Mouse (Mus musculus) lung, embryonic 14.5 days (tissue): ENCODE data around the gene 4930544D05Rik. TPM values are rescaled to one million over a fixed set of nuclear protein-coding genes. Genes with fewer than 3 reads are reported as not detected.

Experiments
- ATAC-seq: fragments of 200-750 bp; cut with Nextera tagmentation; 2 replicates; pipeline ENCODE4 v1.8.0; 2017; ENCODE audit warnings: mild to moderate bottlenecking, moderate TSS enrichment, moderate library complexity; ENCODE audit not compliant: insufficient read depth
- DNase-seq: peaks from one replicate; pipeline ENCODE4 v3.0.0-alpha.2; 2015
- H3K27ac ChIP-seq: fragments of 300-500 bp; sonication (generic); 2 replicates; pipeline ENCODE4 v1.5.1; 2014; ENCODE audit warnings: low read depth, mild to moderate bottlenecking, moderate library complexity
- H3K27me3 ChIP-seq: fragments of 300-500 bp; sonication (generic); 2 replicates; pipeline ENCODE4 v1.6.1; 2014; ENCODE audit warnings: low read length, control low read depth; ENCODE audit not compliant: insufficient read depth
- H3K36me3 ChIP-seq: fragments of 300-500 bp; sonication (generic); 2 replicates; pipeline ENCODE4 v1.6.1; 2014; ENCODE audit warnings: control low read depth; ENCODE audit not compliant: insufficient read depth
- H3K4me1 ChIP-seq: fragments of 300-500 bp; sonication (generic); 2 replicates; pipeline ENCODE4 v1.6.1; 2014; ENCODE audit warnings: antibody characterized with exemption, control low read depth; ENCODE audit not compliant: insufficient read depth
- H3K4me2 ChIP-seq: fragments of 300-500 bp; sonication (generic); 2 replicates; pipeline ENCODE4 v1.6.1; 2014; ENCODE audit warnings: mild to moderate bottlenecking
- H3K4me3 ChIP-seq: fragments of 300-500 bp; sonication (generic); 2 replicates; pipeline ENCODE4 v1.5.1; 2014; ENCODE audit warnings: low read depth, low read length
- H3K9ac ChIP-seq: fragments of 300-500 bp; sonication (generic); 2 replicates; pipeline ENCODE4 v1.6.1; 2014
- H3K9me3 ChIP-seq: fragments of 300-500 bp; sonication (generic); 2 replicates; pipeline ENCODE4 v1.6.1; 2016; ENCODE audit warnings: low read depth, low read length, control low read depth
- CTCF ChIP-seq: IDR thresholded peaks from 2 replicates; pipeline ENCODE4 v1.5.1; 2016; ENCODE audit warnings: antibody characterized with exemption, low read depth
- WGBS: fragments of 180-500 bp; shearing (Covaris S2); extraction: QIAGEN DNeasy Blood & Tissue Kit; methylation state at CpG from one replicate; pipeline ENCODE4 v1.1.7; 2014; 5-methylcytosine and 5-hydroxymethylcytosine counted together
- polyA plus RNA-seq: library from polyadenylated mRNA; unstranded; fragments of >200 nt; fragmentation: Nextera tagmentation; extraction: Ambion mirVana; gene quantifications from 2 replicates; pipeline ENCODE4 v1.2.1, GENCODE M21; 2014

The 4930544D05Rik gene
- polyA plus RNA-seq, 1 experiment from 2014 or later, result not detected

- peak overlapping the region; percentile 97 for H3K4me2 ChIP-seq
- WGBS, result under 1% methylated on average over 61 of the region's 61 CpGs
- peak overlapping the region; percentile 97 for H3K9ac ChIP-seq
- ATAC-seq (peak; percentile 40; the same call in 1 of the 2 replicates), DNase-seq (peak; percentile 77)
- TF ChIP-seq CTCF, result no peak
- H3K4me3 ChIP-seq, result peak overlapping the region; percentile 100
- H3K27me3 ChIP-seq, result no peaks in the 10 kb centered on the region
- peaks cover 26% of the 10 kb centered on the region for H3K4me1 ChIP-seq
- peaks cover 34% of the 10 kb centered on the region for H3K36me3 ChIP-seq
- no peaks in the 10 kb centered on the region for H3K9me3 ChIP-seq
- peak overlapping the region; percentile 99 for H3K27ac ChIP-seq
Observed at GRCm38 (mm10) chr11:70655571-70656455, 40.2 kb downstream of the 4930544D05Rik start.

GRCm38 (mm10) chr11:70656456-70656927 lies 40.8 kb downstream of the 4930544D05Rik start:
- Histone ChIP-seq H3K36me3 (peaks cover 34% of the 10 kb centered on the region), H3K9ac (peak overlapping the region; percentile 97), H3K4me3 (peak overlapping the region; percentile 100), H3K9me3 (no peaks in the 10 kb centered on the region), H3K27ac (peak overlapping the region; percentile 99), H3K4me2 (peak overlapping the region; percentile 97), H3K4me1 (peaks cover 26% of the 10 kb centered on the region), H3K27me3 (no peaks in the 10 kb centered on the region)
- no peak for TF ChIP-seq CTCF
- WGBS, result 5% methylated on average over 16 of the region's 16 CpGs
- DNase-seq (peak; percentile 75), ATAC-seq (peak; percentile 1; the same call in 1 of the 2 replicates)

GRCm38 (mm10) chr11:70656964-70657363 lies 41.3 kb downstream of the 4930544D05Rik start, which contains the start of gene Eno3:
TSS of gene Eno3 (plus strand) at chr11:70657202.
- Histone ChIP-seq H3K4me2 (peak within 1 kb of the TSS; percentile 97), H3K4me3 (peak within 1 kb of the TSS; percentile 100), H3K9ac (peak within 1 kb of the TSS; percentile 97), H3K4me1 (peaks cover 24% of the 10 kb centered on the region), H3K9me3 (no peaks in the 10 kb centered on the region), H3K36me3 (peaks cover 33% of the 10 kb centered on the region), H3K27ac (peak within 1 kb of the TSS; percentile 99), H3K27me3 (no peaks in the 10 kb centered on the region)
- no peak for ATAC-seq
- 4% methylated on average over 3 of the region's 3 CpGs for WGBS
- no peak for TF ChIP-seq CTCF
- peak; percentile 55 for DNase-seq

- DNase-seq (no peak), ATAC-seq (no peak)
- no peak for TF ChIP-seq CTCF
- Histone ChIP-seq H3K9ac (peak overlapping the region; percentile 97; the same call in 1 of the 2 replicates), H3K4me2 (peak overlapping the region; percentile 97), H3K27ac (peak overlapping the region; percentile 83), H3K4me3 (no peak overlapping the region; the same call in 1 of the 2 replicates), H3K4me1 (peaks cover 22% of the 10 kb centered on the region), H3K36me3 (peaks cover 33% of the 10 kb centered on the region), H3K9me3 (no peaks in the 10 kb centered on the region), H3K27me3 (no peaks in the 10 kb centered on the region)
- WGBS, result 34% methylated on average over 6 of the region's 6 CpGs
Observed at GRCm38 (mm10) chr11:70657573-70657972, 41.9 kb downstream of the 4930544D05Rik start.

- Histone ChIP-seq H3K9me3 (no peaks in the 10 kb centered on the region), H3K27ac (no peak overlapping the region), H3K4me1 (peaks cover 22% of the 10 kb centered on the region), H3K4me2 (peak overlapping the region; percentile 97), H3K9ac (peak overlapping the region; percentile 3; the same call in 1 of the 2 replicates), H3K27me3 (no peaks in the 10 kb centered on the region), H3K4me3 (no peak overlapping the region; the same call in 1 of the 2 replicates), H3K36me3 (peaks cover 33% of the 10 kb centered on the region)
- 44% methylated on average over 9 of the region's 9 CpGs for WGBS
- no peak for ATAC-seq
- no peak for DNase-seq
- no peak for TF ChIP-seq CTCF
Observed at GRCm38 (mm10) chr11:70657991-70658390, 42.3 kb downstream of the 4930544D05Rik start.

- Histone ChIP-seq H3K9me3 (no peaks in the 10 kb centered on the region), H3K27me3 (no peaks in the 10 kb centered on the region), H3K27ac (no peak overlapping the region), H3K4me2 (no peak overlapping the region), H3K9ac (no peak overlapping the region), H3K4me1 (peaks cover 22% of the 10 kb centered on the region), H3K36me3 (peaks cover 34% of the 10 kb centered on the region), H3K4me3 (no peak overlapping the region)
- 64% methylated on average over 5 of the region's 5 CpGs for WGBS
- TF ChIP-seq CTCF, result no peak
- ATAC-seq (no peak), DNase-seq (no peak)
Observed at GRCm38 (mm10) chr11:70658521-70658920, 42.9 kb downstream of the 4930544D05Rik start.

- Histone ChIP-seq H3K27ac (no peak overlapping the region), H3K9me3 (no peaks in the 10 kb centered on the region), H3K4me2 (no peak overlapping the region), H3K27me3 (no peaks in the 10 kb centered on the region), H3K4me1 (peaks cover 22% of the 10 kb centered on the region), H3K9ac (no peak overlapping the region), H3K4me3 (no peak overlapping the region), H3K36me3 (peaks cover 39% of the 10 kb centered on the region)
- WGBS, result 67% methylated on average over 8 of the region's 8 CpGs
- DNase-seq (no peak), ATAC-seq (no peak)
- TF ChIP-seq CTCF, result no peak
Observed at GRCm38 (mm10) chr11:70658942-70659341, 43.3 kb downstream of the 4930544D05Rik start.
